Mouse (Mus musculus): ENCODE measurements around the gene Gng2. TPM values are rescaled to one million over a fixed set of nuclear protein-coding genes. Genes with fewer than 3 reads are reported as not detected.

Gene Gng2
- polyA plus RNA-seq, 1 experiment from 2014 or later: 32.7 TPM

GRCm38 (mm10) chr14:19986614-19987357 is 9.4 kb upstream of the Gng2 start:
- 6% methylated on average over 13 of the region's 13 CpGs for WGBS
- ATAC-seq (replicated peaks; ENCODE audit: low FRiP score) (peak; percentile 65; the same call in 1 of the 2 replicates), DNase-seq (ENCODE audit: low spot score) (peak; percentile 71)
- Histone ChIP-seq H3K9me3 (ENCODE audit: control insufficient read depth, low read length) (no peaks in the 10 kb centered on the region), H3K4me2 (peak overlapping the region; percentile 42), H3K36me3 (ENCODE audit: control insufficient read depth, insufficient read depth, low read length) (no peaks in the 10 kb centered on the region), H3K9ac (ENCODE audit: low read depth, low read length) (no peak overlapping the region), H3K27ac (ENCODE audit: low read depth, low read length) (peak overlapping the region; percentile 72), H3K27me3 (replicated peaks; ENCODE audit: control insufficient read depth, insufficient read depth, low read length) (0 out of 2 replicates have a peak, but pooled peaks cover 3% of the 10 kb centered on the region), H3K4me1 (replicated peaks; ENCODE audit: control insufficient read depth, insufficient read depth, low read length) (peaks cover 18% of the 10 kb centered on the region), H3K4me3 (ENCODE audit: low read depth, low read length) (no peak overlapping the region)

GRCm38 (mm10) chr14:19985912-19986613 is 8.6 kb upstream of the Gng2 start:
- Histone ChIP-seq H3K4me1 (replicated peaks; ENCODE audit: control insufficient read depth, insufficient read depth, low read length) (peaks cover 18% of the 10 kb centered on the region), H3K36me3 (ENCODE audit: control insufficient read depth, insufficient read depth, low read length) (no peaks in the 10 kb centered on the region), H3K27me3 (replicated peaks; ENCODE audit: control insufficient read depth, insufficient read depth, low read length) (0 out of 2 replicates have a peak, but pooled peaks cover 3% of the 10 kb centered on the region), H3K27ac (ENCODE audit: low read depth, low read length) (peak overlapping the region; percentile 72), H3K9me3 (ENCODE audit: control insufficient read depth, low read length) (no peaks in the 10 kb centered on the region), H3K9ac (ENCODE audit: low read depth, low read length) (no peak overlapping the region), H3K4me3 (ENCODE audit: low read depth, low read length) (0 out of 2 replicates have a peak overlapping the region, but pooled peaks have one; percentile 7), H3K4me2 (peak overlapping the region; percentile 42)
- no peak for ATAC-seq (replicated peaks; ENCODE audit: low FRiP score)
- no peak for DNase-seq (ENCODE audit: low spot score)
- WGBS: 37% methylated on average over 8 of the region's 8 CpGs

GRCm38 (mm10) chr14:19985107-19985911 is 7.9 kb upstream of the Gng2 start:
- H3K27ac ChIP-seq (ENCODE audit: low read depth, low read length): peak overlapping the region; percentile 72; the same call in 1 of the 2 replicates
- ATAC-seq (replicated peaks; ENCODE audit: low FRiP score): 0 out of 2 replicates have a peak, but pooled peaks have one; percentile 41
- no peak overlapping the region for H3K9ac ChIP-seq (ENCODE audit: low read depth, low read length)
- no peak for DNase-seq (ENCODE audit: low spot score)
- 0 out of 2 replicates have a peak overlapping the region, but pooled peaks have one; percentile 7 for H3K4me3 ChIP-seq (ENCODE audit: low read depth, low read length)
- 11% methylated on average over 13 of the region's 13 CpGs for WGBS
- peak overlapping the region; percentile 42 for H3K4me2 ChIP-seq
- 0 out of 2 replicates have a peak, but pooled peaks cover 3% of the 10 kb centered on the region for H3K27me3 ChIP-seq (replicated peaks; ENCODE audit: control insufficient read depth, insufficient read depth, low read length)
- no peaks in the 10 kb centered on the region for H3K9me3 ChIP-seq (ENCODE audit: control insufficient read depth, low read length)
- no peaks in the 10 kb centered on the region for H3K36me3 ChIP-seq (ENCODE audit: control insufficient read depth, insufficient read depth, low read length)
- peaks cover 18% of the 10 kb centered on the region for H3K4me1 ChIP-seq (replicated peaks; ENCODE audit: control insufficient read depth, insufficient read depth, low read length)

- Histone ChIP-seq H3K27me3 (replicated peaks; ENCODE audit: control insufficient read depth, insufficient read depth, low read length) (0 out of 2 replicates have a peak, but pooled peaks cover 5% of the 10 kb centered on the region), H3K9me3 (ENCODE audit: control insufficient read depth, low read length) (no peaks in the 10 kb centered on the region), H3K9ac (ENCODE audit: low read depth, low read length) (peak overlapping the region; percentile 47), H3K27ac (ENCODE audit: low read depth, low read length) (peak overlapping the region; percentile 52; the same call in 1 of the 2 replicates), H3K4me2 (peak overlapping the region; percentile 73), H3K4me3 (ENCODE audit: low read depth, low read length) (peak overlapping the region; percentile 47), H3K4me1 (replicated peaks; ENCODE audit: control insufficient read depth, insufficient read depth, low read length) (peaks cover 11% of the 10 kb centered on the region), H3K36me3 (ENCODE audit: control insufficient read depth, insufficient read depth, low read length) (no peaks in the 10 kb centered on the region)
- ATAC-seq (replicated peaks; ENCODE audit: low FRiP score): peak; percentile 91
- under 1% methylated on average over 24 of the region's 24 CpGs for WGBS
- DNase-seq (ENCODE audit: low spot score): peak; percentile 81
Measured at GRCm38 (mm10) chr14:19976421-19977270, 781 bp downstream of the Gng2 start.

GRCm38 (mm10) chr14:19974978-19975493 is 2.4 kb downstream of the Gng2 start:
- Histone ChIP-seq H3K27ac (ENCODE audit: low read depth, low read length) (no peak overlapping the region; the same call in 1 of the 2 replicates), H3K4me2 (peak overlapping the region; percentile 57), H3K9me3 (ENCODE audit: control insufficient read depth, low read length) (no peaks in the 10 kb centered on the region), H3K27me3 (replicated peaks; ENCODE audit: control insufficient read depth, insufficient read depth, low read length) (0 out of 2 replicates have a peak, but pooled peaks cover 5% of the 10 kb centered on the region), H3K9ac (ENCODE audit: low read depth, low read length) (no peak overlapping the region), H3K4me3 (ENCODE audit: low read depth, low read length) (peak overlapping the region; percentile 18), H3K4me1 (replicated peaks; ENCODE audit: control insufficient read depth, insufficient read depth, low read length) (peaks cover 20% of the 10 kb centered on the region), H3K36me3 (ENCODE audit: control insufficient read depth, insufficient read depth, low read length) (no peaks in the 10 kb centered on the region)
- DNase-seq (ENCODE audit: low spot score) (no peak), ATAC-seq (replicated peaks; ENCODE audit: low FRiP score) (no peak)
- WGBS: 30% methylated on average over 11 of the region's 11 CpGs

- peaks cover 20% of the 10 kb centered on the region for H3K4me1 ChIP-seq (replicated peaks; ENCODE audit: control insufficient read depth, insufficient read depth, low read length)
- peak overlapping the region; percentile 57; the same call in 1 of the 2 replicates for H3K4me2 ChIP-seq
- H3K36me3 ChIP-seq (ENCODE audit: control insufficient read depth, insufficient read depth, low read length): no peaks in the 10 kb centered on the region
- no peak overlapping the region for H3K4me3 ChIP-seq (ENCODE audit: low read depth, low read length)
- no peaks in the 10 kb centered on the region for H3K9me3 ChIP-seq (ENCODE audit: control insufficient read depth, low read length)
- H3K27me3 ChIP-seq (replicated peaks; ENCODE audit: control insufficient read depth, insufficient read depth, low read length): 0 out of 2 replicates have a peak, but pooled peaks cover 5% of the 10 kb centered on the region
- ATAC-seq (replicated peaks; ENCODE audit: low FRiP score) (no peak), DNase-seq (ENCODE audit: low spot score) (no peak)
- WGBS: 83% methylated on average over 5 of the region's 5 CpGs
- H3K27ac ChIP-seq (ENCODE audit: low read depth, low read length): no peak overlapping the region
- no peak overlapping the region for H3K9ac ChIP-seq (ENCODE audit: low read depth, low read length)
Measured at GRCm38 (mm10) chr14:19974429-19974828, 3.0 kb downstream of the Gng2 start.

- Histone ChIP-seq H3K9me3 (ENCODE audit: control insufficient read depth, low read length) (no peaks in the 10 kb centered on the region), H3K4me2 (no peak overlapping the region), H3K27me3 (replicated peaks; ENCODE audit: control insufficient read depth, insufficient read depth, low read length) (no peaks in the 10 kb centered on the region), H3K4me1 (replicated peaks; ENCODE audit: control insufficient read depth, insufficient read depth, low read length) (peaks cover 20% of the 10 kb centered on the region), H3K9ac (ENCODE audit: low read depth, low read length) (no peak overlapping the region), H3K36me3 (ENCODE audit: control insufficient read depth, insufficient read depth, low read length) (no peaks in the 10 kb centered on the region), H3K27ac (ENCODE audit: low read depth, low read length) (no peak overlapping the region), H3K4me3 (ENCODE audit: low read depth, low read length) (no peak overlapping the region)
- no peak for ATAC-seq (replicated peaks; ENCODE audit: low FRiP score)
- DNase-seq (ENCODE audit: low spot score): no peak
- WGBS: 66% methylated on average over 13 of the region's 13 CpGs
Measured at GRCm38 (mm10) chr14:19972316-19973029, 5.0 kb downstream of the Gng2 start.
